Mouse (Mus musculus): ENCODE results near the gene Gucy2g.

The Gucy2g gene

DNA sequence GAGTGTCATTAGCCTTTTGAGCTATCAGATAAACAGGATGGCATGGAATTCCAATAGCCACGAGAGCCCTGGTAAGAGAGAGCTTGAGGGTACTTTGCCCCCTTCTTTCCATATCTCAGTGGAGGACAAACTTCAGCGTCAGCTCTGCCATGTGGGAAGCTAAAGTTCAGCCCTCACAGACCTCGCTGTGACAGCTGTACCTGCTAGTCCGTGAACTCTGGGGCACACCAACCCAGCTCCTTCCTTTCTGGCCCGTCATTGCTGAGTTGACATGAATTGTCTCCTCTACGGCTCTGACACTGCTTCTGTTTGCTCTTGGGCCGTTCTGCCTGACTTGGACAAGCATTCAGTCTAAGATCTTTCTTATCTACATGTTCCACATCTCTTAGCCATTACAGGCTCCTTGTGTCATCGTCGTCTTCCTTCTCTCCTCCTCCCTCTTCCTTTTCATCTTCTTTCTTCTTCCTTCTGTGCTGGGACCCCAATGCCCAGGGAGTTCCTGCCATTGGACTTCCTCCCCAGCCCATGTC is 7.0 kb upstream of the Gucy2g start:
- DNase-seq (ENCODE audit: extremely low spot score, low read depth, low spot score): no peak

DNA sequence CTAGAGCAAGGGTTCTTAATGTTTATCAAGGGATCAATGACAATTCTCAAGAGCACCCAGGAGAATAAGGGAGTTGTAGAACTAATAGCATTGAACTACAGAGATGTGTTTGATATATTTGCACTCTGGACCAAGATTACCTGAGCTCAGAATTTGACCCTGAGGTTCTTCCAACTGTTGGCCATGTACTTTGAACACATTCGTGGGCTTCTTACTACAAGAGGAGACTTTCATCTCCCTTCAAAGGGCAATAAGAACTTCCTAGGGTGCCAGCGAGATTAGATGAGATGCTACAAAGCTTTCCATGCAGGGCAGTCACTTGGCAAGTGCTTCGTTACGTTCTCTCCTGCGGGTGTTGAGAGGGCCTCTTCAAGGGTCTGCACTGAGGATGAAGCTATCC is 6.5 kb upstream of the Gucy2g start:
- no peak for DNase-seq (ENCODE audit: extremely low spot score, low read depth, low spot score)

DNA sequence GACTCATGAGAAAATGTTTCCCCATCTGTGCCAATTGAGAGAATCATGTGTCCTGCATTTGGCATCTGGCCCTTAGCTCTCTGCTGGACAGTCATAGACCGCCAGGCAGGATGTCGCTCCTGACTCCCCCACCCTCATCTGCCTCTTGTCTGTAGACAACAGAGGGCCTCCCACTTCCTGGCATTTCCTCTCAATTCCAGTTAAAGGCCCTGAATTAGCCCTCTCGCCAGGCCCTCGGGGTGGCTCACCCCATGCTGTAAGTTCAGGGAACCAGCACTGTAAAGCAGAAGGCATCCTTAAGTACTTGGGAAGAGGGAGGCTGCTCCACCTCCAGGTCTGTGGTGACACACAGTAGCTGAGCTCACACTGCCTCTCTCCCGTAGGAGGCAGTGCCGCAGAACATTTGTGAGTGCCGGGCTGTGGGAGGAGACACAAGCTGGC is 3.8 kb upstream of the Gucy2g start:
- no peak for DNase-seq (ENCODE audit: extremely low spot score, low read depth, low spot score)

DNA sequence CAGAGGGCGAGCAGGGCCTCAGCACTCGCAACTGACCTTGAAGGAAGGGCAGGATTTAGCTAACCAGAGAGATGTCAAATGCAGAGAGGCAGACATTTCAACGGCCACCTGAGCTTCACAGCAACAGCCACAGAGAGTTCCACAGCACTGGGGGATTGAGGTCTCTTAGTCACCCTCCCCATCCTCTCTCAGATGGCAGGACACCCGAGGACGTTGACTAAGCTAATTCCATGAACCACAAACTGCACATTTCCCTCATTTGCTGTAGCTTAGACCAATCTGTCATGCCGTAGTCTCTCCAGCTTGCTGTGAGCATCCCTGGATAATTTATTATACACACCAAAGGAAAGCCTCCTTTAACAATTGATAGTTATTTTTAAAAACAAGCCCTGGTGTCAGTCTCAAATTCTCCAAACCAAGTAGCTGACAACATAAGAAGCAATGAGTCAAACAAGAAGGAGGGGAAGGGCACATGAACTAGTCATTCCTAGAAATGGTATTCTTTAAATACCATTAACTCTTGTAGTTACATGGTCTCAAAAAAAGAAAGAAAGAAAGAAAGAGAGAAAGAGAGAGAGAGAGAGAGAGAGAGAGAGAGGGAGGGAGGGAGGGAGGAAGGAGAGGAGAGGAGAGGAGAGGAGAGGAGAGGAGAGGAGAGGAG is 1.1 kb downstream of the Gucy2g start:
- DNase-seq (ENCODE audit: extremely low spot score, low read depth, low spot score): no peak

DNA sequence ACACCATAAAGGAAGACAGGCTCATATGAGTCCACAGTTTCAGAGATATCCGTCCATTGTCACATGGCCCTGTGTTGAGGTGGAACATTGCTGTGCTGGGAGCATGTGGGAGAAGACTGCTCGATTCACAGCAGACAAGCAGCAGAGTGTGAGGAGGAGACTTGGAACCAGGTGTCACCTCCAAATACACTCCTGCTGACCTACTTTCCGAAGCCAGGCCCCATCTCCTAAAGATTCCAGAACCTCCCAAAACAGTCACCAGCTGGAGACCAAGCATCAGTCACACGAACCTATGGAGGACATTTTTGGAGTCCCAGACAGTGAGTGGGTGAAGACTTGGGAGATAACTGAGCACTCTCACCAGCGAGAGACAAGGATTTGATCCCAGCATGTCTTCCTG is 4.5 kb downstream of the Gucy2g start:
- DNase-seq (ENCODE audit: extremely low spot score, low read depth, low spot score): no peak

DNA sequence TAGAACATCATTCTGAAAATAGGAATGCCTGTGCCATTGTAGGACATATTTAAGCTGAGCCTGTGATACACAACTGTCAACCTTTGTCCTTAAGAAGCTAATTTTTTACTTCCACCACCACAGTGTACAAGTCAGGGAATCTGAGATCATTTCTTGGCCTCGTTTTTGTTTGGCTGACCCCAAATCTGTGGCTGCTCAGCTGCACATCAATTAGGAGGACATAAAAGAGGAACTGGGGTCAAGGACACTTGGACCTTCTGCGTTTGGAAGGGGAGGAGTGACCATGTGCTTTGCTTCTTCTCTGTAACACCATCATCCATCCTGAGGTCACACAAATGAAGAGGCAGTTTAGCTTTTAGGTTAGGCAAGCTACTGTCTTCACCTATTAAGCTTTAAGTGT is 5.0 kb downstream of the Gucy2g start:
- no peak for DNase-seq (ENCODE audit: extremely low spot score, low read depth, low spot score)

DNA sequence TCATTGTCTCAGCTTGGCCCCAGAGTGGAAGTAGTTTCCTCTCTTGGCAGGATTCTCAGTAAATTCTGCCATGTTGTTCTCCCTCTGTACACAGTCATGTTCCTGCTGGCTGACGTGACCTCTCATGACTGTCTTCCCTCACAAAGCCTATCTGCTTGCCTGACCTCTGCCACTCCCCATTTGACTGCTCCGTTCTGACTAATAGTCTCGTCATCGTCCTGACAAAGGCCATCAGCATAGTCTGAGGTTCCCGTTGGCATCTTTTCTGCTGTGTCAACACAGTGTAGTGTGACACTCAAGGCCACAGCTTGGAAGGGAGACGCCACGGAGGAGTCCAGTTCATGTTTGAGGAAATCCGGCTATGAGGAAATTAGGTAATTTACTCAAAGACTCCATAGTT is 8.9 kb downstream of the Gucy2g start:
- DNase-seq (ENCODE audit: extremely low spot score, low read depth, low spot score): no peak

DNA sequence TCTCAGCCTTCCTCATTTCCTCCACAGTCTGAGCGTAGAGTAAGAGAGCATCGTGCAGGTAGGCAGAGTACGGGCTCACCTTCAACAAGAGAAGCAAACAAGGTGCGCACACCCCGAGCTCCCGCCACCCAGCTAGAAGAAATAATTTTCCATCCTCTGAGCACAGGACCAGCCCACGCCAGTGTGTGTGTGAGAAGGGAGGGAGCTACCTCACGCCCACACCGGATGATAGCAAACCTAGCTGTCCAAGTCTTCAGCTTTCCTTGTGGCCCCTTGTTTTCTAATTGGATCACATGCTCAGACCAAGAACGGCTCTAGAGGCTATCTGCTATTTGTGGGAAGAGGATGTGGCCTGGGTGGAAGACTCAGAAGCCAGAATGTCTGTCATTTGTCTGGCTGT is 10.0 kb downstream of the Gucy2g start:
- no peak for DNase-seq (ENCODE audit: extremely low spot score, low read depth, low spot score)

DNA sequence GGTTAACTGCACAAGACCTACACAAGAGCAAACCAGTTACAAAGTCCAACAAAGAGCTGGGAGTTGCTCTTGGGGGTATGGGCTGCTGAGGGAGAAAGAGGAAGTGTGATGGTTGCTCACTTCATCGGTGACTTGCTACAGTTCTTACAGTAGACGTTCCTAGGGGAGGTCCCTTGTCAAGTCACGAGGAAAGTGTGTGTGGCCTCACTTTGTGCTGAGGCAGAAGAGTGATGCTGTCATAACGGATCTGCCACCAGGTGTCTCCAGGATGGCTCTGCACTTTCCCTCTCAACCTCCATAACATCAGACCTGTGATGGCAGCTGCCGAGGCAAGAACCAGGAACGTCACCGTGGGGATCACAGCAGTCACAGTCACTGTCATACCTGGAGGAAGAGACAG is 13.9 kb downstream of the Gucy2g start:
- no peak for DNase-seq (ENCODE audit: extremely low spot score, low read depth, low spot score)

DNA sequence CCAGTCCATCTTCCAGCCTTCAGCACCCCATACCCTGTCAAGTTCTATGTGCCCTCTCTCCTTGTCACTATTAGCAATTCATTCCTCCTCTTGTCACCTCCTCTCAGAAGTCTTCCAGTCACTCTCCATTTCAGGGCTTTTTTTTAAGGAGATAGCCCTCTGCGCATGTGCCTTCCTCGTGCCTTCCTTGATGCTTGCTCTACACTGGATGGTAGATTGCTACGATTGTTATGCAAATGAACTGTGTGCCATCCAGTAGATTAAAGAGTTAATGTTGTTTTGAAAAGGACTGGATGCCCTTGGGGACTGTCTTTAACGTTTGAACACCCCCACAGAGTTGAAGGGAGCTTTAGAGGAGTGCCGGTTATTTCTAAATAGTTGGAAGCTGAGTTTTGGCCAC is 14.4 kb downstream of the Gucy2g start:
- DNase-seq (ENCODE audit: extremely low spot score, low read depth, low spot score): no peak

DNA sequence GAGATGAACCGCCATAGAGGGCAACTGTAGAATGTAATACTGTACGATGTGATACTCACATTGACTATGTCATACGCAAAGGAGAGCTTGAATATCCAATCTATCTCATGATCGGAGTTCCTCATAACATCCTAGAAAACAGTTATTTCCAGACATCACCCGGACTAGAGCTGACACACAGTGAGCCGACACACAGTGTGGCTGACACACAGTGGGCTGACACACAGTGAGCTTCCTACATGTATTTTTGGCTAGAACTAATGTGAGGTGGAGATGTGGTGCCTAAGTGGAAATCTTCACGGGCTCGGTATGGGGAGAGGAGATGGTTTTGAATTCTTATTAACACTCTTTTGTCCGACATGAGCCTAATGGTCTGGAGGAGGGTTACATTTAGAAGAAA is 18.8 kb downstream of the Gucy2g start:
- no peak for DNase-seq (ENCODE audit: extremely low spot score, low read depth, low spot score)

DNA sequence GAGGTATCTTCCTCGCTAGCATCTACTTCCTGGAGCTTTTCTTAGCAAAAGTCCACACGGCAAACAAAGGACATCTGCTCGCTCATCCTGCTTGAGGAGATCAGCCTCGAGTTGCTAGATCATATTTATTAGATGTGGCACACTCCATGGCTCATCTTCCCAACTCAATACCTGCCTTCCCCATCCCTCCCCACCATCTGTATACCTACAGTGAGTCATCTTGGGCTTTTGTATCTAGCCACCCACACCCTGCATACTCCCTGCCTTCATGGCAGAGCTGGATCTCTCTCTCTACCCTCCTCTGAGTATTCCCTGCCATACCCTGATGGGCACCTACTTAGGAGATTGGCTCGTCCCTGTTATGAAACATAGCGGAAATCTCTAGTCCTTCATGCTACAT is 19.8 kb downstream of the Gucy2g start:
- no peak for DNase-seq (ENCODE audit: extremely low spot score, low read depth, low spot score)

DNA sequence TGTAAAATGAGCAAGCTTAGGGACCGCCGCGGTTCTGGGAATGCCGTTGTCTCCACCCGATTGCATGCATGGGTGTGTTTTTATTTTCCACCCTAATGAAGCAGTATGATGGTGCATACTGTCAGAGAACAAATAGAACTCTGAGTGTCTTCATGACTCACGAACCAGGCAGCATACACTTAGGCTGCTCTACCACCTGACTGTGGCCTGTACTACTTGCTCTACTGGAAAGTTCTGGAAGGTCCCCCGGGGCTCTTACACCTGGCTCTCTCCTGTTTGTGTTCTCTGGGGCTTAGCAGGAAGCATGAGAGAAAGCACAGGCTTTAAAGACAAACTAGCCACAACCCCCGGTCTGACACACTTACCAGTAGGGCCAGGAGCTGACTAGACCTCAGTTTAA is 21.7 kb downstream of the Gucy2g start:
- DNase-seq (ENCODE audit: extremely low spot score, low read depth, low spot score): no peak

DNA sequence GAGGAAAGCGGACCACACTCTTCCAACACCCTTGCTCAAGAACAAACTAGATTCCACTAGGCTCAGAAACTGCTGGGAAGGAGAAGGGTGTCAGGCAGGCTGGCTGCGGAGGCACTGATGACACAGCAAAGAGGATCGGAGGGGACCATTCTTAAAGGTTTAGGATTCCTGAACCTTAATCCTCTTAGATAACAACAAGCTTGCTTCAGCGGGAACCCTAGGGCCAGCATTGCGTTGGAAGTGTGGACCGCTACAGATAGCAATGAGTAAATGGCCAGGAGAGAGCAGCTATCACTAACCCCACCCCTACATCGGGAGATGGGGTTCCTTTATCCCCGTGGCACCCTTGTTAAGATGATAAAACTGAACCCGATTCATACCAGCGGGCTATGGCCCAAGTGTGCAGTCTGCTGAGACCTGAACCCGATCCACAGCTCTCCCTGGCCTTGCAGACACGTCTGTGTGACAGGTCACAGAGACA is 22.3 kb downstream of the Gucy2g start:
- no peak for DNase-seq (ENCODE audit: extremely low spot score, low read depth, low spot score)

DNA sequence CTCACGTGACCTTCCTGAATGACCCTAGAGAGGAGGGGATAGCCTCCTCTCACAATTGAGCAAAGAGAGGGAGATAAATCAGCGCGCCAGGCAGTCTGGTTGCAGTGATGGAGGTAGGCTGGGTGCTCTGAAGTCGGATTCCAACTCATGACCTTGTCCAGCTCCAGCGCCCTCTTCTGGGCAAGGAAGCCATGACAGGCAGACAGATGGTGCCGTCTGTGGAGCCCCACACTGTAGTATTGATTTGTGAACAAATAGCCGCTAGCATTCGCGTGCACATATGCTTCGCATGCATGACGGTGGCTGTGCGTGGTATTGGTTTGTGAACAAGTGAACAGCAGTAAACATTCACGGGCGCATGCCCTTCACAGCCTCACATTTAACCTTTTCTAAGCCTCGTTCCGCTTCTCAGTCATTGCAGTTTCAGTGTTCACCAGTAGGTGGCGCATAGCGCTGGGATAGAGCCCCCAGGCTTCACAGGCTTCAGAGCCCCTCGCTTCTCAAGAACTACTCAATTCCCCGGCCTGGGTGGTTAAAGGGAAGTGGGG is 22.8 kb downstream of the Gucy2g start:
- peak; percentile 92 for DNase-seq (ENCODE audit: extremely low spot score, low read depth, low spot score)

DNA sequence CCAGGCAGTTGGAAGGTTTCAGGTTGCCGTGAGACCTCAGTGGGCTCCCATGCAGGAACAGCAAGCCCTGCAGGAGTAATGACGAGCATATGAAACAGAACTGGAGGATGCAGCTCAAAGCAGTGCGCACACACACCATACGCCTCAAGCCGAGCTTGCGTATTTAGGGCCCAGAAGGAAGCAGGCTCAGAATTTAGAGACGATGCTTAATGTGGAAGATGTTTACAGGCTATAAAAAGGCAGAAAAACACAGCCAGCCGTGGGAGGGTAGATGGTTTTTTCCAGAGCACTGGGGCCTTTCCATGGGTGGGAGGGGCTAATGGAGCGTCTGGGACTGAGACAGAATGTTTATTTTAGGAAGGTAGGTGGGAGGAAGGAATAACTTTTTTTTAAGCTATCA is 23.7 kb downstream of the Gucy2g start:
- DNase-seq (ENCODE audit: extremely low spot score, low read depth, low spot score): no peak

DNA sequence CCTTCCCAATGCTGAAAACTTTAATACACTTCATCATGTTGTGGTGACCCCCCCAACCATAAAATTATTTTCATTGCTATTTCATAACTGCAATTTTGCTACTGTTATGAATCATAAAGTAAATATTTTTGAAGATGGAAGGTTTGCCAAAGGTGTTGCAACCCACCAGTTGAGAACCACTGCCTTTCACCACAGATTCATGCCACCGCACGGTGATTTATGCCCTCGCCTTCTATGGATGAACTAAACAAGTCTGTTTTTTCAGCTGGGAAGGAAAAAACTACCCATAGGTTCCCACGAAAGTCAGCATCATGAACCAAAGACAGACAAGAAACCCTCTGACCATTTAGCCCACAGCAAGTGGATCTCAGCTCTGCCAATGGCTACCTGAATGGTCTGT is 24.2 kb downstream of the Gucy2g start:
- DNase-seq (ENCODE audit: extremely low spot score, low read depth, low spot score): no peak

DNA sequence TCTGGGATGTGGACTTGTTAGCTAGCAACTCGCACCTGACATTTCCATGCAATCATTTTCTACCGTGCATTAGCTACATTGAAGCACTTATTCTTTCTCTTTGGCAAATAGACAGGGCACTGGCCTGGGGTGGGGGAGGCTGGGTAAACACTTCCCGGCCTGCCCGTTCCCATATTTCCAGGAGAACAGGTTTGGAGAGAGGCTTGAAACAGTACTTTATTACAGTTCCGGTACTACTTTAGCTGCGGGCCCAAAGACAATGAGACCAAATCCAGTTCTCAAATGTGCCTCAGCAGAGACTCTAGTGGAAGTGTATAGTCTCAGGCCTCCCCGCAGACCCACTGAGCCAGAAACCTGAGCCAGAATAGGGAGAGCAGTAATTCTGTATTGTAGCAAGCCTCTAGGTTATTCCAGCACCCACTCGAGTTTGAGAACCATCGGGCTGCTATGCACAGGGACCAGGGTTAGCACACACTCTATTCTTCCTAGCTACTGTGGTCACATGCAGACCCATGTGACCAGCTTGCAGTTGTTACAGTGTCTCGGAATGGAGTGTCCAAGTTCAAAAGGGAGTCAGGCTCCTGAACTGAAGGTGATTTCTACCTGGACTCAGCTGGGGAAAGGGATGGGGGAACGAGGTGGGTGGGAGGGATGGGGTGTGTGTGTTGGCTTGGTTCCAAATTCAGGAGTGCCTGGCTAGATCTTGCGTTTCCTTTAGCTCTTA is 27.3 kb downstream of the Gucy2g start:
- DNase-seq (ENCODE audit: extremely low spot score, low read depth, low spot score): no peak

DNA sequence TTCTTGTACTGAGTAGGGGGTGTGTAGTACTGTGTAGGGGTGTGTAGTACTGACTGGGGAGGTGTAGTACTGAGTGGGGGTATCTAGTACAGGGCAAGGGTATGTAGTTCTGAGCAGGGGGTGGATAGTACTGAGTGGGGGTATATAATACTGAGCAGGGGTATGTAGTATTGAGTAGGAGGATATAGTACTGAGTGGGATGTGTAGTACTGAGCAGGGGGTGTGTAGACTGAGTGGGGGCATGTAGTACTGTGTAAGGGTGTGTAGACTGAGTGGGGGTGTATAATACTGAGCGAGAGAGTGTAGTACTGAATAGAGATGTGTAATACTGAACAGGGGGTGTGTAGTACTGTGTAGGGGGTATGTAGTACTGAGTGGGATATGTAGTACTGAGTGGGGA is 29.3 kb downstream of the Gucy2g start:
- DNase-seq (ENCODE audit: extremely low spot score, low read depth, low spot score): no peak

DNA sequence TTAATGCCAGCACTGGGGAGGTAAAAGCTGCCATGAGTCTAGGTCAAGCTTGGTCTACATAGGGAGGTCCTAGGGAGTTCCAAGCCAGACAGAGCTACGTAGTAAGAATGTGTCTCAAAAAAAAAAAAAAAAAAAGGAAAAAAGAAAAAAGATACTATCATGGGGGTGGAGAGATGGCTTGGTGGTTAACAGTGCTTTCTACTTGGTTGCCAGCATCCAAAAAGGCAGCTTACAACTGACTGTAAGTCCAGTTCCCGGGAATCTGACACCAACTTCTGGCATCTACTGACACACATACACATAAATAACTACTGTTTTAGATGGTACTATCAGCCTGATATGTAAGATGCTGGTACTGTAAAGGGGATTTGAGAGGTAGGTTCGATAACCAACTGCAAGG is 32.0 kb downstream of the Gucy2g start:
- DNase-seq (ENCODE audit: extremely low spot score, low read depth, low spot score): no peak

DNA sequence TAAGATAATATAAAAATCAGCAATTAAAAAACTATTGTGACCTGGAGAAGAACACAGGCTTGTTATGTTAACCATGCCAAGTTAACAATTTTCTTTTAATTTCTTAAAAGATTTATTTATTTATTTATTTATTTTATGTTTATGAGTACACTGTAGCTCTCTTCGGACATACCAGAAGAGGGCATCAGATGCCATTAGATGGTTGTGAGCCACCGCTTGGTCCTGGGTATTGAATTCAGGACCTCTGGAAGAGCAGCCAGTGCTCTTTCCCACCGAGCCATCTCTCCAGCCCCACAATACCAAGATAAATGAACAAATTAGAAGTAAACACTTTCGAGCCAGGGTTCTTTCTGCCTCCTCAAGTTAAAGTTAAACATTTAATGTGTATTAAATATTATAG is 32.4 kb downstream of the Gucy2g start:
- DNase-seq (ENCODE audit: extremely low spot score, low read depth, low spot score): no peak
